Mouse (Mus musculus) liver, postnatal 0 days (tissue): ENCODE measurements around the gene Sel1l2.

Experiments used
- CTCF ChIP-seq: sonication (generic); IDR thresholded peaks from 2 replicates; pipeline ENCODE4 v1.5.1; 2016; ENCODE audit warnings: antibody characterized with exemption, low read depth
- EP300 ChIP-seq: IDR thresholded peaks from 2 replicates; pipeline ENCODE4 v1.6.1; 2016; ENCODE audit warnings: antibody characterized with exemption, low read depth, mild to moderate bottlenecking

DNA sequence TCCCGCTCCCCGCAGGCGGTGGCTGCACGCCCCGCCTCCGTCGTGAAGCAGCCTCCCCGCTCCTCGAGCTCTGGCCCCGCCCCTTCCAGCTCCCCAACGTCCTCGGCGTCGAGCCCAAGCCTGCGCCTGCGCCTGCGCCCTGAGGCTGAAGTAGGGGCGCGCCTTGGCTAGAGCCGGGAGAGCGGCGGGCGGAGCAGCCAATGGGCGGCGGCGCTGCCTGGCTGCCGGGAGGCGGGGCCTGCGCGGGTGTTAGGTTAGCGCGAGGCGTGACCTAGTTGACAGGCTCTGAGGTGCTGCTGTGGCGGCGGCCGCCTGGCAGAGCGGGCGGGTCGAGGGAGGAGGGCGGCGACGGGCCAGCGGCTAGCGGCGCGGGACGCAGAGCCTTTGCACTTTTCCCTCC is 5.7 kb upstream of the Sel1l2 start, which contains the start of gene Macrod2:
- TF ChIP-seq EP300 (no peak), CTCF (no peak)
